Mouse (Mus musculus) hindbrain, embryonic 12.5 days (tissue): ENCODE results near the gene Sox6. TPM values are rescaled to one million over a fixed set of nuclear protein-coding genes. Genes with fewer than 3 reads are reported as not detected.

Experiments used
- ATAC-seq: fragments of 200-750 bp; cut with Nextera tagmentation; 2 replicates; pipeline ENCODE4 v1.8.0; 2017; ENCODE audit warnings: moderate TSS enrichment; ENCODE audit not compliant: low FRiP score
- H3K27ac ChIP-seq: fragments of 300-500 bp; sonication (generic); 2 replicates; pipeline ENCODE4 v1.5.1; 2016; ENCODE audit warnings: mild to moderate bottlenecking
- H3K27me3 ChIP-seq: fragments of 300-500 bp; sonication (generic); 2 replicates; pipeline ENCODE4 v1.6.1; 2016; ENCODE audit warnings: mild to moderate bottlenecking
- H3K36me3 ChIP-seq: fragments of 300-500 bp; sonication (generic); 2 replicates; pipeline ENCODE4 v1.6.1; 2016; ENCODE audit warnings: mild to moderate bottlenecking
- H3K4me1 ChIP-seq: fragments of 300-500 bp; sonication (generic); 2 replicates; pipeline ENCODE4 v1.6.1; 2016
- H3K4me2 ChIP-seq: fragments of 300-500 bp; sonication (generic); replicated peaks from 2 replicates; pipeline ENCODE4 v1.6.1; 2016; ENCODE audit warnings: mild to moderate bottlenecking
- H3K4me3 ChIP-seq: fragments of 300-500 bp; sonication (generic); 2 replicates; pipeline ENCODE4 v1.5.1; 2016; ENCODE audit warnings: mild to moderate bottlenecking
- H3K9ac ChIP-seq: fragments of 300-500 bp; sonication (generic); 2 replicates; pipeline ENCODE4 v1.6.1; 2016; ENCODE audit warnings: mild to moderate bottlenecking, moderate library complexity
- H3K9me3 ChIP-seq: fragments of 300-500 bp; sonication (generic); replicated peaks from 2 replicates; pipeline ENCODE4 v1.6.1; 2016; ENCODE audit warnings: mild to moderate bottlenecking
- WGBS: fragments of 180-500 bp; shearing (Covaris S2); methylation state at CpG from one replicate; pipeline ENCODE4 v1.1.7; 2016; 5-methylcytosine and 5-hydroxymethylcytosine counted together
- polyA plus RNA-seq: library from polyadenylated mRNA; unstranded; fragments of >200 nt; fragmentation: Nextera tagmentation; extraction: Ambion mirVana; gene quantifications from 2 replicates; pipeline ENCODE4 v1.2.1, GENCODE M21; 2016

Gene Sox6
- polyA plus RNA-seq, 1 experiment from 2014 or later, result 55.3 TPM

GRCm38 (mm10) chr7:116032596-116033307 lies 5.8 kb downstream of the Sox6 start:
- WGBS, result 0% methylated on average over 11 of the region's 11 CpGs
- peaks cover 35% of the 10 kb centered on the region for H3K4me1 ChIP-seq
- ATAC-seq, result peak; percentile 29; the same call in 1 of the 2 replicates
- peak overlapping the region; percentile 98 for H3K4me2 ChIP-seq
- peak overlapping the region; percentile 78 for H3K9ac ChIP-seq
- no peaks in the 10 kb centered on the region for H3K36me3 ChIP-seq
- peak overlapping the region; percentile 85 for H3K27ac ChIP-seq
- peak overlapping the region; percentile 55 for H3K4me3 ChIP-seq
- H3K27me3 ChIP-seq, result peaks cover 51% of the 10 kb centered on the region
- H3K9me3 ChIP-seq, result no peaks in the 10 kb centered on the region

- peaks cover 35% of the 10 kb centered on the region for H3K4me1 ChIP-seq
- H3K27me3 ChIP-seq, result peaks cover 43% of the 10 kb centered on the region
- under 1% methylated on average over 65 of the region's 65 CpGs for WGBS
- H3K9me3 ChIP-seq, result no peaks in the 10 kb centered on the region
- peak overlapping the region; percentile 98 for H3K4me2 ChIP-seq
- H3K27ac ChIP-seq, result peak overlapping the region; percentile 85
- H3K36me3 ChIP-seq, result no peaks in the 10 kb centered on the region
- H3K9ac ChIP-seq, result peak overlapping the region; percentile 78
- peak overlapping the region; percentile 55 for H3K4me3 ChIP-seq
- peak; percentile 57; the same call in 1 of the 2 replicates for ATAC-seq
Observed at GRCm38 (mm10) chr7:116031718-116032595, 6.6 kb downstream of the Sox6 start.

- WGBS, result under 1% methylated on average over 14 of the region's 14 CpGs
- Histone ChIP-seq H3K4me3 (peak overlapping the region; percentile 55), H3K9ac (peak overlapping the region; percentile 78), H3K36me3 (no peaks in the 10 kb centered on the region), H3K4me1 (peaks cover 35% of the 10 kb centered on the region), H3K27ac (peak overlapping the region; percentile 85), H3K4me2 (peak overlapping the region; percentile 98), H3K27me3 (peaks cover 37% of the 10 kb centered on the region), H3K9me3 (no peaks in the 10 kb centered on the region)
- ATAC-seq, result no peak
Observed at GRCm38 (mm10) chr7:116031388-116031717, 7.2 kb downstream of the Sox6 start.

- WGBS, result 6% methylated on average over 26 of the region's 26 CpGs
Observed at GRCm38 (mm10) chr7:116030597-116031387, 7.8 kb downstream of the Sox6 start.

GRCm38 (mm10) chr7:116029991-116030390 lies 8.6 kb downstream of the Sox6 start:
- peaks cover 35% of the 10 kb centered on the region for H3K4me1 ChIP-seq
- no peak overlapping the region for H3K4me3 ChIP-seq
- H3K27ac ChIP-seq, result no peak overlapping the region
- ATAC-seq, result no peak
- H3K9me3 ChIP-seq, result no peaks in the 10 kb centered on the region
- peaks cover 24% of the 10 kb centered on the region for H3K27me3 ChIP-seq
- peak overlapping the region; percentile 78; the same call in 1 of the 2 replicates for H3K9ac ChIP-seq
- no peaks in the 10 kb centered on the region for H3K36me3 ChIP-seq
- WGBS, result 45% methylated on average over 3 of the region's 3 CpGs
- peak overlapping the region; percentile 98 for H3K4me2 ChIP-seq

More at GRCm38 (mm10) chr7:116030597-116031387, 7.8 kb downstream of the Sox6 start:
- peak overlapping the region; percentile 55 for H3K4me3 ChIP-seq
- H3K4me2 ChIP-seq, result peak overlapping the region; percentile 98
- no peaks in the 10 kb centered on the region for H3K36me3 ChIP-seq
- no peaks in the 10 kb centered on the region for H3K9me3 ChIP-seq
- no peak for ATAC-seq
- peak overlapping the region; percentile 78 for H3K9ac ChIP-seq
- peaks cover 35% of the 10 kb centered on the region for H3K4me1 ChIP-seq
- H3K27me3 ChIP-seq, result peaks cover 32% of the 10 kb centered on the region
- peak overlapping the region; percentile 85 for H3K27ac ChIP-seq

GRCm38 (mm10) chr7:116002726-116003125 lies 35.9 kb downstream of the Sox6 start:
- 95% methylated on average over 4 of the region's 4 CpGs for WGBS
- Histone ChIP-seq H3K4me1 (no peaks in the 10 kb centered on the region), H3K9me3 (no peaks in the 10 kb centered on the region), H3K27ac (no peak overlapping the region), H3K27me3 (no peaks in the 10 kb centered on the region), H3K4me3 (no peak overlapping the region), H3K4me2 (no peak overlapping the region), H3K9ac (no peak overlapping the region), H3K36me3 (no peaks in the 10 kb centered on the region)
- no peak for ATAC-seq

GRCm38 (mm10) chr7:115988109-115988779 lies 50.4 kb downstream of the Sox6 start:
- Histone ChIP-seq H3K4me2 (no peak overlapping the region), H3K36me3 (no peaks in the 10 kb centered on the region), H3K9me3 (no peaks in the 10 kb centered on the region), H3K4me1 (no peaks in the 10 kb centered on the region), H3K4me3 (no peak overlapping the region), H3K27me3 (no peaks in the 10 kb centered on the region), H3K9ac (no peak overlapping the region), H3K27ac (no peak overlapping the region)
- WGBS, result 88% methylated on average over 2 of the region's 2 CpGs
- no peak for ATAC-seq

GRCm38 (mm10) chr7:115985716-115986115 lies 52.9 kb downstream of the Sox6 start:
- Histone ChIP-seq H3K27me3 (no peaks in the 10 kb centered on the region), H3K9me3 (no peaks in the 10 kb centered on the region), H3K4me1 (no peaks in the 10 kb centered on the region), H3K4me3 (no peak overlapping the region), H3K9ac (no peak overlapping the region), H3K36me3 (no peaks in the 10 kb centered on the region), H3K4me2 (no peak overlapping the region), H3K27ac (no peak overlapping the region)
- no peak for ATAC-seq
- WGBS, result 73% methylated on average over 6 of the region's 6 CpGs

GRCm38 (mm10) chr7:115984076-115984475 lies 54.5 kb downstream of the Sox6 start:
- Histone ChIP-seq H3K4me3 (no peak overlapping the region), H3K4me2 (no peak overlapping the region), H3K27ac (no peak overlapping the region), H3K27me3 (no peaks in the 10 kb centered on the region), H3K4me1 (no peaks in the 10 kb centered on the region), H3K9me3 (no peaks in the 10 kb centered on the region), H3K36me3 (no peaks in the 10 kb centered on the region), H3K9ac (no peak overlapping the region)
- ATAC-seq, result no peak
- 84% methylated on average over 3 of the region's 3 CpGs for whole genome bisulfite sequencing

GRCm38 (mm10) chr7:115979813-115980512 lies 58.6 kb downstream of the Sox6 start:
- ATAC-seq, result no peak
- Histone ChIP-seq H3K4me2 (no peak overlapping the region), H3K9me3 (no peaks in the 10 kb centered on the region), H3K4me3 (no peak overlapping the region), H3K4me1 (no peaks in the 10 kb centered on the region), H3K36me3 (no peaks in the 10 kb centered on the region), H3K27me3 (no peaks in the 10 kb centered on the region), H3K27ac (no peak overlapping the region), H3K9ac (no peak overlapping the region)
- WGBS, result 87% methylated on average over 5 of the region's 5 CpGs

GRCm38 (mm10) chr7:115974518-115974917 lies 64.1 kb downstream of the Sox6 start:
- H3K27ac ChIP-seq, result no peak overlapping the region
- 90% methylated on average over 2 of the region's 2 CpGs for WGBS
- no peak overlapping the region for H3K4me2 ChIP-seq

More at GRCm38 (mm10) chr7:115974518-115974917, 64.1 kb downstream of the Sox6 start:
- ATAC-seq, result no peak
- H3K9me3 ChIP-seq, result no peaks in the 10 kb centered on the region
- no peak overlapping the region for H3K9ac ChIP-seq
- no peaks in the 10 kb centered on the region for H3K27me3 ChIP-seq
- H3K36me3 ChIP-seq, result no peaks in the 10 kb centered on the region
- no peaks in the 10 kb centered on the region for H3K4me1 ChIP-seq
- no peak overlapping the region for H3K4me3 ChIP-seq
